Mouse (Mus musculus): Measurements from ENCODE around the gene Ripor3.

DNA sequence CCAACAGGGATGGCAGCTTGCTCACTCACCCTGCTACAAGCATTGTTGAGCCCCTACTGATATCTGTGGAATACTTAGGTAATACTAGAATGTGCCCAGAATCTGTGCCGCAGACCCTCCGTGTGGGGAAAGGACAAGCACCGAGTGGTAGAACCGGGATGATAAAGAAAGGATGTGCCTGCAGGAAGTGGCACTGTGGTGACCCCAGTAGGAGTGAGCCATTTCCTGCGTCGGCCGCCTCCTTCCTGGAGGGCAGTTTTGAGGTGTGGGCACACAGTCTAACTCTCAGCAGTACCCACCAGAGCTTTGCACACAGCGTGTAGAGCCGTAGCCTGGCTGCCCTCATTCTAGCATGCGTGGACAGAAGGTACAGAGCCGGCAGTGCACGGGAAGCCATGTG is 34.7 kb downstream of the Ripor3 start:
- TF ChIP-seq CTCF (IDR thresholded peaks at IDR 0.05; ENCODE audit: extremely low read depth, insufficient read depth, insufficient read length, insufficient replicate concordance) (no peak), POLR2A (IDR thresholded peaks at IDR 0.05; ENCODE audit: low read depth, low read length) (no peak)

Data from spleen, adult 2 months (tissue).